Mouse (Mus musculus): ENCODE data around the gene Tbata.

The Tbata gene

GRCm38 (mm10) chr10:61211743-61212142, 40.0 kb downstream of the Tbata start:
- DNase-seq = peak; percentile 83

GRCm38 (mm10) chr10:61212817-61213216, 41.1 kb downstream of the Tbata start:
- no peak for DNase-seq

DNA sequence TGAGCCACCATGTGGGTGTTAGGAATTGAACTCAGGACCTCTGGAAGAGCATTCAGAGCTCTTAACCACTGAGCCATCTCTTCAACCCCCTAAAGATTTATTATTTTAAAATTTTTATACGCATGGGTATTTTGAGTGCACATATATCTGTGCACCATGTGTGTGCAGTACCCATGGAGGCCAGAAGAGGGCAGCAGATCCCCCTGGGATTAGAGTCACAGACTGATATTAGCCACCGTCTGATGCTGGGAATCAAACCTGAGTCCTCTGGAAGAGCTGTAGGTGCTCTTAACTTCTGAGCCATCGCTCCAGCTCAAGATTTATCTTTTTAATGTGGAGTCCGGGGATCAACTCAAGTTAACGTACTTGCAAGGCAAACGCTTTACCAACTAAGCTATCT, 43.9 kb downstream of the Tbata start:
- DNase-seq = no peak

DNA sequence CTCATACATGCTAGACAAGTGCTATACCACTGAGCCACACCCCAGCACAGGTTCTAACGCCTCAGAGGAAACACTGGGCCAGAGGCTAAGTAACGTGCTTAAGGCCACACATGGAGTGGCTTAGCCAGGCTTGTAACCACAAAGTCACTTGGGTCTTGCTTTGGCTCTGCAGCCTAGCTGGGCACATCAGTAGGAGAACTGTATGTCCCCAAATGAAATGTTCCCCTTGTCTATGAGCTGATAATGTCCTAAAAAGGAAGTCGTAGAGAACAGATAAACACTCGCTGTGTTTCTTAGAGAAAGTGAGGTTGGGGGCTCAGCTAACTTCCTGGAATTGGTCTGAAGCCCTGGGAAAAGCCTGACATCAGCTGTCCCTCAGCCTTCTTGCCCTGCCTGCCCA, 44.4 kb downstream of the Tbata start:
- DNase-seq = no peak

GRCm38 (mm10) chr10:61219318-61219717, 47.6 kb downstream of the Tbata start:
- DNase-seq = no peak

- DNase-seq = peak; percentile 57
These were observed 53.9 kb downstream of the Tbata start for GRCm38 (mm10) chr10:61225694-61226093.

GRCm38 (mm10) chr10:61226784-61227396, 55.1 kb downstream of the Tbata start:
- DNase-seq = peak; percentile 27

DNA sequence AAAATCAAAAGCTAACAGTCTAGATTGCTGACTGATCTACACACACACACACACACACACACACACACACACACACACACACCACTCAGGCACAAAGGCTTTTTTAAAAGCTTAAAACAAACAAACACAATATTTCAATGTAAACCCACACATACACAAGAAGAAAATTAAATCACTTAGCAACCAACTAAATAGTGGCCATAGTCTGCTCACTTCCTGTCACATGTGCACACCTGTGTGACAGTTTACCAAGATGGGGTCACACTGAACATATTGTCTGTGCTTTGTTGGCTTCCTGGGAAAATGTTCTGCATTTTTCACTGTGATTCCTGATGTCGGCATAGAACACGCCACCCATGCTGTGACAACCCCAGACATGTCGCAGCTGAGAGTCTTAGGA, 60.0 kb downstream of the Tbata start:
- no peak for DNase-seq

- DNase-seq = no peak
These were observed 61.3 kb downstream of the Tbata start for GRCm38 (mm10) chr10:61232858-61233567.

DNA sequence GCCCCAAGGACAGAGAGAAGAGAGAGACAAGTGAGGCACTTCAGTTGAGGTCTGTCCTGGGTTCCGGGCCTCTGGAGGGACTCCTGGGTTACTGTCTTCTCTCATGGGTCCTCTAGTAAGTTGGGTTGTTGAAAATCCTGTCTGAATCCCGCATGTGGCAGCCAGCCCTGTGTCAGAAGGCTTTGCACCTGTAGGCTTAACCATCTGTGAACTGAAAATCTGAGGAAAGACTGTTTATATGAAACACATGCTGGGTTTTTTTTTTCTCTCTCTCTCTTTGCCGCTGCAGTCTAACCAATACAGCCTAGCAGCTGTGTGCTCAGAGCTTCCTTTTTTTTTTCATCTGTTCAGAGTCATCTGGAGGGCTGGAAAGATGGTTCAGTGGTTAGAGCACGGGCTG, 62.6 kb downstream of the Tbata start:
- DNase-seq = no peak

DNA sequence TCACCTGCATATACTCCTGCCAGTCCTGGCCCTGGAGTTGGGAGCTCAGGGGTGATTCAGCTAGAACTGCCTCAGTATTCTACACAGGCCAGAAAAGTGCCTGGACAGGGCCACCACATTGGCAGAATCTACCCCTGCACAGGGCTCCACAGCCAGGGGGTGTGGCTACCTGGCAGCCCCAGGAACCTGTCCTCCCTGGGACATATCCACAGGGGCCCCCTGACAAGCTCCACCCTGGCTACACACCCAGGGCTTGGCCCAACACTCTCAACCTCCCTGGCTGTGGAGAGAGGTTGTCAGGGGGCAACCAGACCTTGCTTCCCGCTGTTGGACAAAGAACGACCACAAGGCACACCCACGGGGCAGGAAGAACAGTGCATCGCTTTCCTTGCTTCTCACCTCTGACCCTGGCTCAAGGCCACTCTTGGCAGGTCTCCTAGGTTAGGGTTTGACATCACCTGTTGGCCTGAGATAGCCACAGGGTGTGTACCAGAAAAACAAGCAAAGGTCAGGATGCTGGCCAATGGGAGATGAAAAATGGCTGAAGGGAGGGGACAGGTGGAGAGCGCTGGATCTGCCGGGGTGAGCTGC, 64.0 kb downstream of the Tbata start:
- DNase-seq = no peak

GRCm38 (mm10) chr10:61236683-61237390, 65.1 kb downstream of the Tbata start:
- no peak for DNase-seq

DNA sequence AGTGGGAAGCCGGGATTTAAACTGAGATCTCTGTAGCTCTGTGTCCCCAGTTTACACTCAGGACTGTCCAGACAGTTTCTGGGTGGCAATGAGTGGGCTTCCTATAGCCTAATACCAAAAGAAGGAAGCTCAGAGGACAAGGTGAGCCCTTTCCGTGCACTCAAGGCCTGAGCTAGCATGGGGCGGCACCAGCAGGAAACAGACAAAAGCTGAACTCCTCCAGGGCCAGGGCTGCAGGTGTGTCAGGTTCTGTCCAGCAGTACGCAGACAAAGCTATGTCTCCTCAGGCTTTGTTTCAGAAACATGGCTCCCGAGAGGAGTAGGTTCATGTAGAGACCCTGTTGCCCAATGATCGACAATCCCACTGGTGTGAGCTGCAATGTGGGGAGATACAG, 65.6 kb downstream of the Tbata start:
- no peak for DNase-seq

Data from retina, postnatal 1 day (tissue).